Mouse (Mus musculus) thymus, postnatal 4 days (tissue): ENCODE data around the gene Tnks2.
"Not testable (repeated sequence)": the region's sequence is repeated elsewhere in the genome, so short reads cannot be mapped to it uniquely, and the experiment has no call there.

Source experiments
- DNase-seq: peaks from one replicate; pipeline ENCODE4 v3.0.0; 2021

Gene Tnks2

GRCm38 (mm10) chr19:36827650-36828049, 6.4 kb upstream of the Tnks2 start:
- DNase-seq: no peak

- DNase-seq: no peak
These were observed 5.7 kb upstream of the Tnks2 start for GRCm38 (mm10) chr19:36828322-36828721.

- peak; percentile 44 for DNase-seq
These were observed 863 bp upstream of the Tnks2 start for GRCm38 (mm10) chr19:36832951-36833787.

- DNase-seq: peak; percentile 78
These were observed 750 bp downstream of the Tnks2 start for GRCm38 (mm10) chr19:36834532-36835431.

GRCm38 (mm10) chr19:36836035-36836434, 2.0 kb downstream of the Tnks2 start:
- peak; percentile 23 for DNase-seq

GRCm38 (mm10) chr19:36840301-36840700, 6.3 kb downstream of the Tnks2 start:
- no peak for DNase-seq

GRCm38 (mm10) chr19:36843866-36844265, 9.8 kb downstream of the Tnks2 start:
- no peak for DNase-seq

GRCm38 (mm10) chr19:36845924-36846323, 11.9 kb downstream of the Tnks2 start:
- DNase-seq: no peak

- DNase-seq: no peak
These were observed 19.8 kb downstream of the Tnks2 start for GRCm38 (mm10) chr19:36853831-36854230.

GRCm38 (mm10) chr19:36857851-36858250, 23.8 kb downstream of the Tnks2 start:
- no peak for DNase-seq

- no peak for DNase-seq
These were observed 26.4 kb downstream of the Tnks2 start for GRCm38 (mm10) chr19:36860393-36860792.

GRCm38 (mm10) chr19:36865905-36866304, 31.9 kb downstream of the Tnks2 start:
- no peak for DNase-seq

- DNase-seq: no peak
These were observed 33.4 kb downstream of the Tnks2 start for GRCm38 (mm10) chr19:36867416-36867815.

GRCm38 (mm10) chr19:36868675-36869074, 34.6 kb downstream of the Tnks2 start:
- not testable (repeated sequence) for DNase-seq

GRCm38 (mm10) chr19:36874651-36875050, 40.6 kb downstream of the Tnks2 start:
- no peak for DNase-seq

GRCm38 (mm10) chr19:36877329-36877728, 43.3 kb downstream of the Tnks2 start:
- DNase-seq: no peak

GRCm38 (mm10) chr19:36878743-36879495, 44.9 kb downstream of the Tnks2 start:
- DNase-seq: no peak

GRCm38 (mm10) chr19:36883119-36883518, 49.1 kb downstream of the Tnks2 start:
- peak; percentile 62 for DNase-seq

- DNase-seq: no peak
These were observed 52.3 kb downstream of the Tnks2 start for GRCm38 (mm10) chr19:36886316-36886715.

- no peak for DNase-seq
These were observed 53.7 kb downstream of the Tnks2 start for GRCm38 (mm10) chr19:36887706-36888105.

GRCm38 (mm10) chr19:36891746-36892145, 57.7 kb downstream of the Tnks2 start:
- DNase-seq: no peak

- no peak for DNase-seq
These were observed 62.9 kb downstream of the Tnks2 start for GRCm38 (mm10) chr19:36896791-36897569.
